11 mouse cellular contexts compared by ENCODE assay signal in the genomic region with DNA sequence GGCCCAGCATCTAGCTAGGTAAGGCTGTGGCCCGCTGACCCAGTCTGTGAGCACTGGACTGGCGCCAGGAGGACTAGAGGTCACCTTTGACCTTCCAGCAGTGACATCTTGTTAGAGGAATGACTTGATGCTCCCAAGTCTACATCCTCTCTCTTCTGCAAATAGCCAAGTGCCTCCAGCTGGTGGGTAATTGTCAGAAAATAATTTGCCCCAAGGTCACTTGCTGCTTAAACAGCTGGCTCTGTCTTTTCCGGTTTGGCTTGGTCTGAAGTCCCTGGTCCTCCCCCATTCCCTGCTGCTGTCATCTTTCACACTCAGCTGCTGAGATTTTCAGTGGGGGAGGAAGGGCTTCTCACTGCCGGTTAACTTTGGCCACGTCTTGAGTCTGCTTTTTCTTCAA. TPM values are rescaled to one million over a fixed set of nuclear protein-coding genes. Genes with fewer than 3 reads are reported as not detected.
DNase-seq lines count a peak whose midpoint lies in the region; ATAC-seq and TF ChIP-seq lines count a peak whose summit lies in the region.
"Had no signal": no experiment of that assay in that cellular context is flagged by ENCODE, and none has a peak within 500 bp of the region (broad histone marks: within the 10 kb centered on the region; RNA-seq: fewer than 3 reads in every experiment).

No protein-coding gene starts in this region.

- no peaks in the 10 kb centered on the region for H3K36me3 ChIP-seq in hindbrain, embryonic 11.5 days (ENCODE audit: control insufficient read depth, insufficient read depth, low read length)
- H3K36me3 ChIP-seq in hindbrain, embryonic 16.5 days (ENCODE audit: control insufficient read depth, insufficient read depth, low read length): no peaks in the 10 kb centered on the region
- no peaks in the 10 kb centered on the region for H3K36me3 ChIP-seq in kidney, embryonic 16.5 days (ENCODE audit: insufficient read depth, low read length)
- H3K36me3 ChIP-seq in neural tube, embryonic 11.5 days (ENCODE audit: control insufficient read depth, insufficient read depth, low read length): no peaks in the 10 kb centered on the region
- H3K36me3 ChIP-seq: hindbrain, embryonic 15.5 days had no signal

- whole genome bisulfite sequencing in hindbrain, embryonic 11.5 days: 60% methylated on average over 5 of the region's 5 CpGs
- 54% methylated on average over 5 of the region's 5 CpGs for WGBS in hindbrain, embryonic 16.5 days
- WGBS in kidney, embryonic 16.5 days: 18% methylated on average over 5 of the region's 5 CpGs
- WGBS in neural tube, embryonic 11.5 days: 58% methylated on average over 5 of the region's 5 CpGs

- ATAC-seq in hindbrain, embryonic 11.5 days (ENCODE audit: low FRiP score): no peak
- ATAC-seq in hindbrain, embryonic 16.5 days: no peak
- ATAC-seq in kidney, embryonic 16.5 days (ENCODE audit: low FRiP score, low TSS enrichment): peak; percentile 75
- no peak for ATAC-seq in neural tube, embryonic 11.5 days (ENCODE audit: insufficient read depth, low FRiP score, low TSS enrichment)

- H3K4me2 ChIP-seq in hindbrain, embryonic 11.5 days (replicated peaks; ENCODE audit: low read depth, low read length): no peak overlapping the region
- no peak overlapping the region for H3K4me2 ChIP-seq in hindbrain, embryonic 16.5 days (ENCODE audit: low read length)
- no peak overlapping the region for H3K4me2 ChIP-seq in kidney, embryonic 16.5 days (replicated peaks; ENCODE audit: low read depth, low read length)
- H3K4me2 ChIP-seq in neural tube, embryonic 11.5 days (ENCODE audit: low read depth): no peak overlapping the region
- H3K4me2 ChIP-seq: embryonic facial prominence, embryonic 15.5 days; hindbrain, embryonic 15.5 days had no signal

- no peak for TF ChIP-seq CTCF in layer of hippocampus, adult 2 months (conservative IDR thresholded peaks at IDR 0.05)

- peak; percentile 18 for DNase-seq in hindbrain, embryonic 11.5 days (ENCODE audit: low spot score)
- DNase-seq in gastrocnemius, adult 8-10 months (ENCODE audit: low spot score in 2 of 2): peak; percentile 12 to 22
- DNase-seq in neural tube, embryonic 11.5 days (ENCODE audit: low spot score): peak; percentile 40
- no peak for DNase-seq in T-cell, adult 2 months (ENCODE audit: low spot score)
- DNase-seq in layer of hippocampus, adult 2 months (ENCODE audit: low spot score in 2 of 2): no peak
- DNase-seq in urinary bladder, postnatal 14 days (ENCODE audit: low spot score): no peak

- H3K4me3 ChIP-seq in hindbrain, embryonic 11.5 days (ENCODE audit: low read depth, low read length): no peak overlapping the region
- H3K4me3 ChIP-seq in hindbrain, embryonic 16.5 days (ENCODE audit: low read length): no peak overlapping the region
- H3K4me3 ChIP-seq in kidney, embryonic 16.5 days (ENCODE audit: low read length): no peak overlapping the region
- no peak overlapping the region for H3K4me3 ChIP-seq in neural tube, embryonic 11.5 days (ENCODE audit: low read depth, low read length)
- no peak overlapping the region for H3K4me3 ChIP-seq in layer of hippocampus, adult 2 months
- H3K4me3 ChIP-seq: embryonic facial prominence, embryonic 15.5 days; hindbrain, embryonic 15.5 days had no signal

- H3K4me1 ChIP-seq in hindbrain, embryonic 11.5 days (replicated peaks; ENCODE audit: control insufficient read depth, insufficient read depth, low read length): peaks cover 2% of the 10 kb centered on the region; the same call in 1 of the 2 replicates
- peaks cover 5% of the 10 kb centered on the region for H3K4me1 ChIP-seq in hindbrain, embryonic 16.5 days (ENCODE audit: control insufficient read depth, insufficient read depth, low read depth, low read length)
- H3K4me1 ChIP-seq in kidney, embryonic 16.5 days (ENCODE audit: insufficient read depth, low read length): peaks cover 7% of the 10 kb centered on the region
- no peaks in the 10 kb centered on the region for H3K4me1 ChIP-seq in neural tube, embryonic 11.5 days (ENCODE audit: control insufficient read depth, insufficient read depth, low read length)

- H3K27me3 ChIP-seq in hindbrain, embryonic 11.5 days (ENCODE audit: control insufficient read depth, insufficient read depth, low read length): no peaks in the 10 kb centered on the region
- no peaks in the 10 kb centered on the region for H3K27me3 ChIP-seq in hindbrain, embryonic 16.5 days (replicated peaks; ENCODE audit: control insufficient read depth, insufficient read depth, low read length)
- no peaks in the 10 kb centered on the region for H3K27me3 ChIP-seq in kidney, embryonic 16.5 days (ENCODE audit: insufficient read depth, low read length)
- H3K27me3 ChIP-seq in neural tube, embryonic 11.5 days (ENCODE audit: control insufficient read depth, insufficient read depth, low read length): no peaks in the 10 kb centered on the region
- H3K27me3 ChIP-seq: embryonic facial prominence, embryonic 15.5 days; hindbrain, embryonic 15.5 days had no signal

- H3K9ac ChIP-seq in hindbrain, embryonic 11.5 days (ENCODE audit: low read depth, low read length): no peak overlapping the region
- no peak overlapping the region for H3K9ac ChIP-seq in hindbrain, embryonic 16.5 days (ENCODE audit: low read depth, low read length)
- H3K9ac ChIP-seq in kidney, embryonic 16.5 days (replicated peaks; ENCODE audit: low read length): no peak overlapping the region
- no peak overlapping the region for H3K9ac ChIP-seq in neural tube, embryonic 11.5 days (ENCODE audit: low read length)
- H3K9ac ChIP-seq: embryonic facial prominence, embryonic 15.5 days; hindbrain, embryonic 15.5 days had no signal

- H3K9me3 ChIP-seq in hindbrain, embryonic 11.5 days (ENCODE audit: control insufficient read depth, low read length): no peaks in the 10 kb centered on the region
- no peaks in the 10 kb centered on the region for H3K9me3 ChIP-seq in hindbrain, embryonic 16.5 days (ENCODE audit: control insufficient read depth, low read length)
- no peaks in the 10 kb centered on the region for H3K9me3 ChIP-seq in kidney, embryonic 16.5 days (ENCODE audit: low read length)
- H3K9me3 ChIP-seq in neural tube, embryonic 11.5 days (ENCODE audit: control insufficient read depth, low read length): no peaks in the 10 kb centered on the region
- H3K9me3 ChIP-seq: embryonic facial prominence, embryonic 15.5 days; hindbrain, embryonic 15.5 days had no signal

- no peak overlapping the region for H3K27ac ChIP-seq in hindbrain, embryonic 11.5 days (ENCODE audit: low read depth, low read length)
- H3K27ac ChIP-seq in hindbrain, embryonic 16.5 days (ENCODE audit: low read depth, low read length): no peak overlapping the region
- no peak overlapping the region for H3K27ac ChIP-seq in kidney, embryonic 16.5 days (ENCODE audit: low read length)
- H3K27ac ChIP-seq in neural tube, embryonic 11.5 days (ENCODE audit: low read depth, low read length): no peak overlapping the region
- no peak overlapping the region for H3K27ac ChIP-seq in layer of hippocampus, adult 2 months
- H3K27ac ChIP-seq: embryonic facial prominence, embryonic 15.5 days; hindbrain, embryonic 15.5 days had no signal

RNA-seq across cellular contexts. Expression of a gene that starts 45.3 kb away (rescaled TPM):
- polyA plus RNA-seq in hindbrain, embryonic 11.5 days (2014; fragmentation: Nextera tagmentation; extraction: Ambion mirVana): 17.4 and 17.9 TPM in 2 replicates
- 3.2 and 4.2 TPM in 2 replicates for polyA plus RNA-seq in hindbrain, embryonic 16.5 days (2015; fragmentation: Nextera tagmentation; extraction: Ambion mirVana)
- total RNA-seq in gastrocnemius, adult 8-10 months (2022): 1 to 10 TPM in 2 of 4 experiments, under 1 TPM in 2; 0.24 to 1.5 (median 0.68) TPM
- polyA plus RNA-seq in kidney, embryonic 16.5 days (2015; fragmentation: Nextera tagmentation; extraction: Ambion mirVana): 7.8 and 7.9 TPM in 2 replicates
- 10.3 and 11.7 TPM in 2 replicates for polyA plus RNA-seq in neural tube, embryonic 11.5 days (2014; fragmentation: Nextera tagmentation; extraction: Ambion mirVana)
- total RNA-seq in layer of hippocampus, adult 2 months (2021): 1 to 10 TPM; 1.7 to 3.2 TPM
- total RNA-seq: megakaryocyte-erythroid progenitor cell, adult 5-6 weeks had no signal

Comparison
In these comparisons a context has a peak if more than half of its experiments do, and no peak if none do; other contexts are left out.
1. DNase-seq: peak in hindbrain, embryonic 11.5 days (single experiment), gastrocnemius, adult 8-10 months (2 of 2) and neural tube, embryonic 11.5 days (single experiment); none in T-cell, adult 2 months (single experiment), layer of hippocampus, adult 2 months (0 of 2) and urinary bladder, postnatal 14 days (single experiment).